Mouse (Mus musculus): ENCODE data around the gene Zfp335.

- TF ChIP-seq CTCF (IDR thresholded peaks at IDR 0.05; ENCODE audit: borderline replicate concordance, extremely low read depth, insufficient read depth, insufficient read length) (peak; percentile 63), POLR2A (IDR thresholded peaks at IDR 0.05; ENCODE audit: borderline replicate concordance, extremely low read depth, insufficient read depth, insufficient read length, poor library complexity, severe bottlenecking) (no peak)
These were observed 6.8 kb upstream of the Zfp335 start for GRCm38 (mm10) chr2:164918325-164918724.

Data from brain, embryonic 14.5 days (tissue).